Mouse (Mus musculus) thymus, adult 2 months (tissue): ENCODE data around the gene Fbxo6. TPM values are rescaled to one million over a fixed set of nuclear protein-coding genes. Genes with fewer than 3 reads are reported as not detected.
A peak's percentile ranks its signal among the peaks of the same experiment; 100 is the strongest.

Experiments used
- DNase-seq: peaks from one replicate; pipeline ENCODE4 v3.0.0; 2021
- H3K27ac ChIP-seq: fragments of 200-500 bp; 2 replicates; pipeline ENCODE4 v1.5.1; 2012; ENCODE audit warnings: low read length, control low read depth; ENCODE audit not compliant: control insufficient read depth, insufficient read depth
- H3K27me3 ChIP-seq: fragments of 200-500 bp; 2 replicates; pipeline ENCODE4 v1.6.1; 2012; ENCODE audit warnings: mild to moderate bottlenecking, low read length, moderate library complexity, mixed read lengths; ENCODE audit not compliant: control insufficient read depth, insufficient read depth
- H3K36me3 ChIP-seq: fragments of 200-500 bp; 2 replicates; pipeline ENCODE4 v1.6.1; 2012; ENCODE audit warnings: mild to moderate bottlenecking, low read length, moderate library complexity; ENCODE audit not compliant: control insufficient read depth, insufficient read depth
- H3K4me1 ChIP-seq: fragments of 200-500 bp; replicated peaks from 2 replicates; pipeline ENCODE4 v1.6.1; 2012; ENCODE audit warnings: low read length; ENCODE audit not compliant: control insufficient read depth, insufficient read depth
- H3K4me3 ChIP-seq: fragments of 200-500 bp; 2 replicates; pipeline ENCODE4 v1.5.1; 2012; ENCODE audit warnings: mild to moderate bottlenecking, low read length, control low read depth, moderate library complexity; ENCODE audit not compliant: control insufficient read depth, insufficient read depth
- CTCF ChIP-seq: fragments of 200-500 bp; IDR thresholded peaks from 2 replicates; pipeline ENCODE4 v1.5.1; 2012; ENCODE audit warnings: mild to moderate bottlenecking, control low read depth, low read length, moderate library complexity, borderline replicate concordance; ENCODE audit not compliant: control insufficient read depth, poor library complexity, insufficient read depth; ENCODE audit errors: extremely low read depth
- POLR2A ChIP-seq: fragments of 200-500 bp; IDR thresholded peaks from 2 replicates; pipeline ENCODE4 v1.6.1; 2012; ENCODE audit warnings: mild to moderate bottlenecking, low read length, control low read depth, moderate library complexity; ENCODE audit not compliant: control insufficient read depth, poor library complexity, insufficient read depth; ENCODE audit errors: extremely low read depth
- WGBS: fragments of 180-500 bp; shearing (Covaris S2); methylation state at CpG from one replicate; pipeline ENCODE4 v1.1.7; 2018; 5-methylcytosine and 5-hydroxymethylcytosine counted together
- polyA plus RNA-seq: library from polyadenylated mRNA; depleted of rRNA; stranded (reverse); fragments of >200 nt; gene quantifications from 2 replicates; pipeline ENCODE4 v1.2.3, GENCODE M21; 2012

Gene Fbxo6
- polyA plus RNA-seq, 1 experiment = 50.9 TPM

- H3K4me3 ChIP-seq = peak within 1 kb of the TSS; percentile 37
- no peak within 1 kb of the TSS for H3K27ac ChIP-seq
- no peak for TF ChIP-seq CTCF
- TF ChIP-seq POLR2A = no peak
- H3K4me1 ChIP-seq = peaks cover 11% of the 10 kb centered on the region; the same call in 1 of the 2 replicates
- H3K36me3 ChIP-seq = no peaks in the 10 kb centered on the region
- peak; percentile 38 for DNase-seq
- peaks cover 18% of the 10 kb centered on the region for H3K27me3 ChIP-seq
- 1% methylated on average over 83 of the region's 87 CpGs for WGBS
Measured at GRCm38 (mm10) chr4:148130561-148131413, 21.2 kb downstream of the Fbxo6 start, which contains the start of gene Draxin. Gene Draxin, minus strand, starts transcription at chr4:148130698.

- H3K36me3 ChIP-seq = no peaks in the 10 kb centered on the region
- no peak for DNase-seq
- H3K27ac ChIP-seq = no peak within 1 kb of the TSS
- TF ChIP-seq CTCF = no peak
- no peak for TF ChIP-seq POLR2A
- 7% methylated on average over 18 of the region's 18 CpGs for WGBS
- H3K4me1 ChIP-seq = peaks cover 11% of the 10 kb centered on the region; the same call in 1 of the 2 replicates
- H3K4me3 ChIP-seq = peak within 1 kb of the TSS; percentile 37
- H3K27me3 ChIP-seq = peaks cover 18% of the 10 kb centered on the region
Measured at GRCm38 (mm10) chr4:148130133-148130532, 21.8 kb downstream of the Fbxo6 start, which contains the start of gene Mad2l2. Gene Mad2l2, plus strand, starts transcription at chr4:148130384.

- no peak for DNase-seq
- no peaks in the 10 kb centered on the region for H3K36me3 ChIP-seq
- TF ChIP-seq CTCF = no peak
- no peak for TF ChIP-seq POLR2A
- peaks cover 18% of the 10 kb centered on the region for H3K27me3 ChIP-seq
- no peak overlapping the region for H3K27ac ChIP-seq
- no peak overlapping the region for H3K4me3 ChIP-seq
- peaks cover 11% of the 10 kb centered on the region; the same call in 1 of the 2 replicates for H3K4me1 ChIP-seq
- 23% methylated on average over 2 of the region's 2 CpGs for WGBS
Measured at GRCm38 (mm10) chr4:148128672-148129071, 23.3 kb downstream of the Fbxo6 start.

GRCm38 (mm10) chr4:148128241-148128640 is 23.7 kb downstream of the Fbxo6 start:
- Histone ChIP-seq H3K27me3 (peaks cover 18% of the 10 kb centered on the region), H3K4me1 (peaks cover 11% of the 10 kb centered on the region; the same call in 1 of the 2 replicates), H3K4me3 (no peak overlapping the region), H3K27ac (no peak overlapping the region), H3K36me3 (no peaks in the 10 kb centered on the region)
- no peak for DNase-seq
- TF ChIP-seq POLR2A = no peak
- TF ChIP-seq CTCF = no peak
- WGBS = 71% methylated on average over 1 of the region's 1 CpGs

GRCm38 (mm10) chr4:148122694-148123066 is 29.3 kb downstream of the Fbxo6 start:
- Histone ChIP-seq H3K27me3 (no peaks in the 10 kb centered on the region; the same call in 1 of the 2 replicates), H3K4me1 (peaks cover 4% of the 10 kb centered on the region)
- WGBS = 97% methylated on average over 3 of the region's 3 CpGs

GRCm38 (mm10) chr4:148121982-148122693 is 29.8 kb downstream of the Fbxo6 start:
- H3K4me1 ChIP-seq = peaks cover 4% of the 10 kb centered on the region
- TF ChIP-seq POLR2A (no peak), CTCF (no peak)
- H3K36me3 ChIP-seq = no peaks in the 10 kb centered on the region
- H3K4me3 ChIP-seq = no peak overlapping the region
- H3K27me3 ChIP-seq = no peaks in the 10 kb centered on the region; the same call in 1 of the 2 replicates
- WGBS = 61% methylated on average over 6 of the region's 6 CpGs
- H3K27ac ChIP-seq = no peak overlapping the region
- no peak for DNase-seq

More at GRCm38 (mm10) chr4:148122694-148123066, 29.3 kb downstream of the Fbxo6 start:
- no peak overlapping the region for H3K4me3 ChIP-seq
- no peaks in the 10 kb centered on the region for H3K36me3 ChIP-seq
- DNase-seq = no peak
- TF ChIP-seq POLR2A = no peak
- no peak for TF ChIP-seq CTCF
- H3K27ac ChIP-seq = no peak overlapping the region
